Comparison of ENCODE assay signal across 19 mouse cellular contexts in genomic region chr7:94856636-94857035, GRCm38 (mm10).
"Had no signal": no experiment of that assay in that cellular context is flagged by ENCODE, and none has a peak within 500 bp of the region (broad histone marks: within the 10 kb centered on the region; RNA-seq: fewer than 3 reads in every experiment).

No protein-coding gene starts in this region.

- DNase-seq: kidney, postnatal 14 days; kidney, postnatal 4 days; lung, adult 18-20 months; lung, postnatal 10 days; lung, postnatal 36 days; retina, postnatal 1 day; right cerebral cortex, postnatal 25 days; spleen, adult 18-20 months; thymus, postnatal 25 days had no signal

- H3K9me3 ChIP-seq: liver, embryonic 12.5 days; liver, embryonic 15.5 days; lung, embryonic 15.5 days; megakaryocyte, embryonic 14.5 days; midbrain, embryonic 10.5 days; midbrain, embryonic 13.5 days; neural tube, embryonic 13.5 days; stomach, embryonic 15.5 days had no signal

- H3K36me3 ChIP-seq: liver, embryonic 12.5 days; liver, embryonic 15.5 days; lung, embryonic 15.5 days; midbrain, embryonic 10.5 days; midbrain, embryonic 13.5 days; neural tube, embryonic 13.5 days; stomach, embryonic 15.5 days had no signal

- H3K27ac ChIP-seq: liver, embryonic 12.5 days; liver, embryonic 15.5 days; lung, embryonic 15.5 days; midbrain, embryonic 10.5 days; midbrain, embryonic 13.5 days; neural tube, embryonic 13.5 days; stomach, embryonic 15.5 days had no signal

- H3K4me1 ChIP-seq: liver, embryonic 12.5 days; liver, embryonic 15.5 days; lung, embryonic 15.5 days; megakaryocyte, embryonic 14.5 days; midbrain, embryonic 10.5 days; midbrain, embryonic 13.5 days; neural tube, embryonic 13.5 days; stomach, embryonic 15.5 days had no signal

- H3K9ac ChIP-seq: liver, embryonic 12.5 days; liver, embryonic 15.5 days; lung, embryonic 15.5 days; midbrain, embryonic 13.5 days; neural tube, embryonic 13.5 days; stomach, embryonic 15.5 days had no signal

- ATAC-seq: liver, embryonic 12.5 days; midbrain, embryonic 13.5 days; midbrain, embryonic 16.5 days had no signal

- H3K27me3 ChIP-seq: liver, embryonic 12.5 days; liver, embryonic 15.5 days; lung, embryonic 15.5 days; megakaryocyte, embryonic 14.5 days; midbrain, embryonic 13.5 days; neural tube, embryonic 13.5 days; stomach, embryonic 15.5 days had no signal

- H3K4me2 ChIP-seq: liver, embryonic 12.5 days; liver, embryonic 15.5 days; lung, embryonic 15.5 days; midbrain, embryonic 13.5 days; neural tube, embryonic 13.5 days; stomach, embryonic 15.5 days had no signal

- H3K4me3 ChIP-seq: liver, embryonic 12.5 days; liver, embryonic 15.5 days; lung, embryonic 15.5 days; megakaryocyte, embryonic 14.5 days; midbrain, embryonic 10.5 days; midbrain, embryonic 13.5 days; myocyte; neural tube, embryonic 13.5 days; stomach, embryonic 15.5 days had no signal
